Mouse (Mus musculus) brown adipose tissue, adult 24 weeks (tissue): ENCODE measurements around the gene Ing4. TPM values are rescaled to one million over a fixed set of nuclear protein-coding genes. Genes with fewer than 3 reads are reported as not detected.

Experiments
- H3K27ac ChIP-seq: fragments of 200-500 bp; replicated peaks from 2 replicates; pipeline ENCODE4 v1.5.1; 2012; ENCODE audit warnings: low read depth, mild to moderate bottlenecking, low read length
- H3K4me1 ChIP-seq: fragments of 200-500 bp; 2 replicates; pipeline ENCODE4 v1.6.1; 2012; ENCODE audit warnings: low read length, mixed read lengths; ENCODE audit not compliant: control insufficient read depth, insufficient read depth, insufficient read length
- H3K4me3 ChIP-seq: fragments of 200-500 bp; 2 replicates; pipeline ENCODE4 v1.5.1; 2012; ENCODE audit warnings: low read depth, mild to moderate bottlenecking, low read length, moderate library complexity; ENCODE audit not compliant: insufficient read depth
- polyA plus RNA-seq: library from polyadenylated mRNA; stranded (reverse); fragments of >200 nt; gene quantifications from 2 replicates; pipeline ENCODE4 v1.2.4, GENCODE M21; 2012; ENCODE audit not compliant: missing spikeins, insufficient read depth, insufficient read length

Gene Ing4
- polyA plus RNA-seq, result 32.1 and 34.0 TPM in 2 replicates

- Histone ChIP-seq H3K27ac (peak within 1 kb of the TSS; percentile 85), H3K4me1 (peaks cover 3% of the 10 kb centered on the region; the same call in 1 of the 2 replicates), H3K4me3 (peak within 1 kb of the TSS; percentile 79)
Observed at GRCm38 (mm10) chr6:125039533-125040153, at the start of gene Ing4. TSS of gene Ing4 (plus strand) at chr6:125039760.

- Histone ChIP-seq H3K27ac (no peak overlapping the region), H3K4me3 (no peak overlapping the region)
Observed at GRCm38 (mm10) chr6:124992241-124992640, 47.3 kb upstream of the Ing4 start.

DNA sequence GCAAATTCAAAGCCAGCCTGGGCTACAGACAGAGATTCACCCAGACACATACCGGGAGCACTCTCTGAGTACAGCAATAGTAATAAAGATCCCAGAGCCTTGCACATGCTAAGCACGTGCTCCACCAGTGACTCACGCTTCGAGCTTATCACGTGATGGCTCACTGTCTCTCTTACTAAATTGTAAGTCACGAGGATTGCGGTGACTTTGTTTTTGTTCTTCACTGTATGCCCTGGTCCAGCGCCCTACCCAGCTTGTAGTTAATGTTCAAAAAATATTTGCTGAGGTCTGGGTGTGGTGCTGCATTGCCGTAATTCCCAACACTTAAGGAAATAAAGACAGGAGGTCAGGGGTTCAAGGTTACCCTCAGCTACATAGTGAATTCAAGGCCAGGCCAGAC lies 46.2 kb upstream of the Ing4 start:
- no peak overlapping the region for H3K27ac ChIP-seq
- H3K4me1 ChIP-seq, result no peaks in the 10 kb centered on the region; the same call in 1 of the 2 replicates
- no peak overlapping the region for H3K4me3 ChIP-seq

More at GRCm38 (mm10) chr6:124992241-124992640, 47.3 kb upstream of the Ing4 start:
- H3K4me1 ChIP-seq, result no peaks in the 10 kb centered on the region; the same call in 1 of the 2 replicates

DNA sequence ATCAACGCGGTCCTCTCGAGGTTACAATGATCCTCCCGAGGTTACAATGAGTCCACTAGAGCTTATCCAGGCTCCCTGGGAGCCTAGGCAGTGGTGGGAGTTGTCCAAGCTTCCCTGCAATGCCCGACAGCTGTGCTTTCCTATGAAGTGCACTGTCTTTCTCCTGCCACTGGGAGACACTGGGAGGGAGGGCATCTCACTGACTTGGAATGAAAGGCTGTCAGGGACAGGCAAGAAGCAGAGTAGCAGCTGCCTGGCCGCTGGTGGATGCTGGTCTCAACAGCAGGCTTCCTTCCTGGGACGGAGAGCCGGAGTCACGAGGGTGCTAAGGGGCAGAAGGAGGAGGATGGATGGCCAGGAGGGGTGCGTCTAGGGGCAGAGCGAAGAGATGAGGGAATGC lies 45.7 kb upstream of the Ing4 start:
- H3K27ac ChIP-seq, result no peak overlapping the region
- H3K4me3 ChIP-seq, result no peak overlapping the region
- no peaks in the 10 kb centered on the region; the same call in 1 of the 2 replicates for H3K4me1 ChIP-seq

- H3K4me1 ChIP-seq, result no peaks in the 10 kb centered on the region; the same call in 1 of the 2 replicates
- no peak overlapping the region for H3K27ac ChIP-seq
- H3K4me3 ChIP-seq, result no peak overlapping the region
Observed at GRCm38 (mm10) chr6:124995246-124995645, 44.3 kb upstream of the Ing4 start.

DNA sequence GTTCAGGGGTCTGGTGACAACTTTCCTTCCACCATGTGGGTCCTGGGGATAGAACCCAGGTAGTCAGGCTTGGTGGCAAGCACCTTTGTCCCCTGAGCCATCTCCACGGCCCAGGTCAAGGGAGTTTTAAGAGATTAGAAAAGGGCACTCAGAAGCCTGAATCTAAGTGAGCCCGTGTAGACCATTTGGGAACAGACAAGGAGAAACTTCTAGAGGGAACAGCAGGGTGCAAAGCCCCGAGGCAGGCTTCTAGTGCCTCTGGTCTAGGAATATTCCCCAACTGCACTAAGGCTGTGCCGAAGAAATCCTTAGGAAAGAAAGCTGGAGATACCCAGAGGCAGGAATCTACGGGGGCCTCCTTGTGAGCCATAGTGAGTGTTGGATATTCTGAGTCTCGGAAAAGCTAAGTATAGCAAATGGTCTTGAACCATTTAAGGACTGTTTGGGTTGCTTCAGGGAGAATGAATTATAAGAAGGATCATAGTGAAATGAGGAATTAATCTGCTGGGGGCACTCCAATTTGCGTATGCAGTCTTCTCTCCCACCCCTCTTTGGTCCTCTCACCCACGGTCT lies 43.6 kb upstream of the Ing4 start:
- Histone ChIP-seq H3K4me3 (no peak overlapping the region), H3K27ac (no peak overlapping the region), H3K4me1 (no peaks in the 10 kb centered on the region; the same call in 1 of the 2 replicates)

- no peaks in the 10 kb centered on the region; the same call in 1 of the 2 replicates for H3K4me1 ChIP-seq
- peak within 1 kb of the TSS; percentile 39 for H3K4me3 ChIP-seq
- no peak within 1 kb of the TSS for H3K27ac ChIP-seq
Observed at GRCm38 (mm10) chr6:124996551-124997501, 42.7 kb upstream of the Ing4 start, which contains the start of gene Pianp. TSS of gene Pianp (plus strand) at chr6:124996694.

GRCm38 (mm10) chr6:124998066-124998465 lies 41.5 kb upstream of the Ing4 start:
- Histone ChIP-seq H3K4me3 (0 out of 2 replicates have a peak overlapping the region, but pooled peaks have one; percentile 39), H3K4me1 (no peaks in the 10 kb centered on the region; the same call in 1 of the 2 replicates), H3K27ac (no peak overlapping the region)

DNA sequence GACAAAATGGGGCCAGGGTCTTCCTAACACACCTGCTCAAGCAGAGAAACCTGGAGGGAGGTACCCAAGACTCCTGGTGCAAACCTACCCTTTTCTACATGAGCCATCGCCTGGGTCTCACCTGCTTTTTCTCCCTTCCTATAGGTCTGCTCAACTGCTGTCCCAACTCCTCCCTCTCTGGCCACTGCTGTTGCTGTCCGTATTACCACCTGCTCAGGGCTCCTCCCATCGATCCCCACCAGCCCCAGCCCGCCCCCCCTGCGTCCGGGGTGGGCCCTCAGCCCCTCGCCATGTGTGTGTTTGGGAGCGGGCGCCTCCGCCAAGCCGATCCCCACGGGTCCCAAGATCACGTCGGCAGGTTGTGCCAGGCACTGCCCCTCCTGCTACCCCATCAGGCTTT lies 40.5 kb upstream of the Ing4 start:
- H3K4me1 ChIP-seq, result no peaks in the 10 kb centered on the region; the same call in 1 of the 2 replicates
- no peak overlapping the region for H3K27ac ChIP-seq
- H3K4me3 ChIP-seq, result no peak overlapping the region

- Histone ChIP-seq H3K4me1 (no peaks in the 10 kb centered on the region; the same call in 1 of the 2 replicates), H3K4me3 (no peak overlapping the region), H3K27ac (no peak overlapping the region)
Observed at GRCm38 (mm10) chr6:124999546-124999945, 40.0 kb upstream of the Ing4 start.

DNA sequence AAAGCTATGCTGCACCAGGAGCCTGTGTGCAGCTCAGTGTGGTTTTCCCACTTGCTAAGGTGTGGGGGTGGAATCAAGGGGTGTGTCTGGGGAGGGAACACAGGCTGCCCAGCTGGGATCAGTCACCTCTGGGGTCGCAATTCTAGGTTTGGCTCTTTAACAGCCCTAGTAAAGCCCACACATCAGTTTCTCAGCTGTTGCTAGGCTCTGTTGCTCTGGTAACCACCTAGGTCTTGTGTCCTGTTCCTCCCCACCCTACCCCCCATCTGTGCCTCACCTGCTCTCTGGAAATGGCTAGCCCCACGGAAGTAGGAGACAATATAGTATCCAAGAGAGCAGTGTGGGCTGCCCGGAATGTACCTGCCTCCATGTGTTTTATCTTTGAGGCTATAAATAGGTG lies 35.9 kb upstream of the Ing4 start:
- Histone ChIP-seq H3K4me3 (no peak overlapping the region), H3K4me1 (0 out of 2 replicates have a peak, but pooled peaks cover 2% of the 10 kb centered on the region), H3K27ac (no peak overlapping the region)

- Histone ChIP-seq H3K4me3 (no peak overlapping the region), H3K4me1 (0 out of 2 replicates have a peak, but pooled peaks cover 2% of the 10 kb centered on the region), H3K27ac (no peak overlapping the region)
Observed at GRCm38 (mm10) chr6:125005086-125005485, 34.5 kb upstream of the Ing4 start.

DNA sequence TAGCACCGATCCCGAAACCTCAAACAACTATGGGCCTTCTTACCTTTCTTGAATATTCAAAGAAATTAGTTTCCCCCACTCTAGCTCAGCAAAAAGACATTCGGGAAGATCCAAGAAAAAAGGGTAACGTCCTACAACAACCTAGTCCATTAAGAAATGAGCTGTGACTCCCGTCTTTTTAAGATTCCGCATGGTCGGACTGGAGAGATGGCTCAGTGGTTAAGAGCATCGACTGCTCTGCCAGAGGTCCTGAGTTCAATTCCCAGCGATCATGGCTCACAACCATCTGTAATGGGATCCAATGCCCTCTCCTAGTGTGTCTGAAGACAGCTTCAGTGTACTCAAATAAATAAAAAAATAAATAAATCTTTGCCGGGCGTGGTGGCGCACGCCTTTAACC lies 31.5 kb upstream of the Ing4 start:
- H3K4me3 ChIP-seq, result peak overlapping the region; percentile 69
- H3K4me1 ChIP-seq, result 0 out of 2 replicates have a peak, but pooled peaks cover 4% of the 10 kb centered on the region
- peak overlapping the region; percentile 81; the same call in 1 of the 2 replicates for H3K27ac ChIP-seq

DNA sequence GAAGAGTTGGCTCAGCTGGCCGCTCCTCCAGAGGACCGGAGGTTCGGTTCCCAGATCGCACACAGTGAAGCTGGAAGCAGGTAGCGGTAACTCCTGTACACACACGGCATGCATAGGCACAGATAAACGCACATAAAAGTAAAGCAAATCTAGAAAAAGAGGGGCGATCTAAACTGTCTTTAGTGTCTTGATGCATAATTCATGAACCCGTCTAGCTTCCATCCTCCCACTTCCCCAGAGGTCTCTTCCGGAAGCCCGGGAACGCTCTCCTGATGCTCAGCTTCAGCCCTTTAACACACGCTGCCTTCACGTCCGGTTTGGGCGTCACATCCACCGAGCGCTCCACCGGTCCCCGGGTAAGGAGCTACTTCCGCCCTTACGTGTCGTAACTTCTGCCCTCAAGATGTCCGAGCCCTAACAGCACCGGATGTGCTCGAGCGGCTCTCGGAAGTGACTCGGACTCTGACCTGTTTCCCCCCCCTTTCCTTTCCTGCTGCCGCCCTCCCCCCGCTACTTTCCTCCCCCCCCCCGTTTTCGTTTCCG lies 30.9 kb upstream of the Ing4 start:
- H3K4me1 ChIP-seq, result 0 out of 2 replicates have a peak, but pooled peaks cover 4% of the 10 kb centered on the region
- H3K4me3 ChIP-seq, result peak overlapping the region; percentile 69
- H3K27ac ChIP-seq, result peak overlapping the region; percentile 81

GRCm38 (mm10) chr6:125009129-125009180 lies 30.6 kb upstream of the Ing4 start, which contains the start of gene Zfp384:
TSS of gene Zfp384 (plus strand) at chr6:125009145.
- Histone ChIP-seq H3K27ac (peak within 1 kb of the TSS; percentile 91), H3K4me3 (peak within 1 kb of the TSS; percentile 77), H3K4me1 (0 out of 2 replicates have a peak, but pooled peaks cover 4% of the 10 kb centered on the region)
